Mouse (Mus musculus) lung, postnatal 0 days (tissue): ENCODE data around the gene Coq6.

Experiments used
- CTCF ChIP-seq: IDR thresholded peaks from 2 replicates; pipeline ENCODE4 v1.5.1; 2016; ENCODE audit warnings: antibody characterized with exemption, mild to moderate bottlenecking
- EP300 ChIP-seq: IDR thresholded peaks from 2 replicates; pipeline ENCODE4 v1.6.1; 2016; ENCODE audit warnings: antibody characterized with exemption, mild to moderate bottlenecking, control low read depth

- TF ChIP-seq CTCF, result no peak
- no peak for TF ChIP-seq EP300
Observed at GRCm38 (mm10) chr12:84362872-84363271, 1.4 kb downstream of the Coq6 start.
